Mouse (Mus musculus): ENCODE measurements around the gene Brpf3. TPM values are rescaled to one million over a fixed set of nuclear protein-coding genes. Genes with fewer than 3 reads are reported as not detected.

Gene Brpf3
- polyA plus RNA-seq, 1 experiment from 2014 or later: 9.6 TPM

DNA sequence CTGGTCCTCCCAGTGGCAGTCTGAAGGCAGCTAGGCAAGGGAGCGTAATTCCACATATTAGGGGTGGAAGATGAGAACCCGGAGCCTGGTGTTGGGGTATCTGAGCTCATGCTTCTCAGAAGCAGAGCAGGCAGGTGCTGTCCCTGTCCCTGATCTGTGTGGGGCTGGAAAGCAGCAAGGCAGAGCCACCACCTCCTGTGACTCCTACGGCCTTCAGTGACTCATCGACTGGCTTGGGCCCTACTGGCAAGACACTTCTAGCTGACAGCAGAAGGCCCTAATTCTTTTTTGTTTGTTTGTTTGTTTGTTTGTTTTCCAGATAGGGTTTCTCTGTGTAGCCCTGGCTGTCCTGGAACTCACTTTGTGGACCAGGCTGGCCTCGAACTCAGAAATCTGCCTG lies 49.6 kb downstream of the Brpf3 start:
- Histone ChIP-seq H3K9ac (ENCODE audit: low read length) (no peak overlapping the region), H3K4me3 (ENCODE audit: low read depth, low read length) (no peak overlapping the region), H3K4me2 (ENCODE audit: low read depth, severe bottlenecking) (no peak overlapping the region), H3K36me3 (ENCODE audit: control insufficient read depth, insufficient read depth, low read length) (no peaks in the 10 kb centered on the region), H3K4me1 (ENCODE audit: control insufficient read depth, insufficient read depth, low read length) (no peaks in the 10 kb centered on the region), H3K27me3 (ENCODE audit: control insufficient read depth, insufficient read depth, low read length) (no peaks in the 10 kb centered on the region), H3K27ac (replicated peaks; ENCODE audit: low read depth, low read length) (no peak overlapping the region), H3K9me3 (ENCODE audit: control insufficient read depth, low read length) (no peaks in the 10 kb centered on the region)
- 99% methylated on average over 5 of the region's 5 CpGs for WGBS
- no peak for ATAC-seq (ENCODE audit: insufficient number of reproducible peaks, low FRiP score, low TSS enrichment, low read depth)
- DNase-seq (ENCODE audit: low spot score): no peak

DNA sequence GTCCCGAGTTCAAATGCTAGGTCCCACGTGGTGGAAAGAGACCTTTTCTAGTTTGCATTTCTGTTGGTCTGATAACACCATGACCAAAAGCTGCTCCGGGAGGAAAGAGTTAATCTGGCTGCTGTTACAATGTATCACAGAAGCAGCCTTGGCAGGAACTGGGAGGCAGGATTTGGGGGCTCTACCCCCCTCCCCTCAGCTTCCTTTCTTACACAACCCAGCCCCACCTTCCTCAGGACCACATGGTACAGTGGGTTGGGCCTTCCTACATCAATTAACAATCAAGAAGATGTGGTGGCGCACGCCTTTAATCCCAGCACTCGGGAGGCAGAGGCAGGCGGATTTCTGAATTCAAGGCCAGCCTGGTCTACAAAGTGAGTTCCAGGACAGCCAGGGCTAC lies 53.5 kb downstream of the Brpf3 start:
- Histone ChIP-seq H3K4me3 (ENCODE audit: low read depth, low read length) (no peak overlapping the region), H3K9me3 (ENCODE audit: control insufficient read depth, low read length) (no peaks in the 10 kb centered on the region), H3K4me2 (ENCODE audit: low read depth, severe bottlenecking) (no peak overlapping the region), H3K9ac (ENCODE audit: low read length) (no peak overlapping the region), H3K4me1 (ENCODE audit: control insufficient read depth, insufficient read depth, low read length) (no peaks in the 10 kb centered on the region), H3K36me3 (ENCODE audit: control insufficient read depth, insufficient read depth, low read length) (no peaks in the 10 kb centered on the region), H3K27ac (replicated peaks; ENCODE audit: low read depth, low read length) (no peak overlapping the region), H3K27me3 (ENCODE audit: control insufficient read depth, insufficient read depth, low read length) (no peaks in the 10 kb centered on the region)
- ATAC-seq (ENCODE audit: insufficient number of reproducible peaks, low FRiP score, low TSS enrichment, low read depth) (no peak), DNase-seq (ENCODE audit: low spot score) (no peak)
- WGBS: 82% methylated on average over 7 of the region's 7 CpGs

DNA sequence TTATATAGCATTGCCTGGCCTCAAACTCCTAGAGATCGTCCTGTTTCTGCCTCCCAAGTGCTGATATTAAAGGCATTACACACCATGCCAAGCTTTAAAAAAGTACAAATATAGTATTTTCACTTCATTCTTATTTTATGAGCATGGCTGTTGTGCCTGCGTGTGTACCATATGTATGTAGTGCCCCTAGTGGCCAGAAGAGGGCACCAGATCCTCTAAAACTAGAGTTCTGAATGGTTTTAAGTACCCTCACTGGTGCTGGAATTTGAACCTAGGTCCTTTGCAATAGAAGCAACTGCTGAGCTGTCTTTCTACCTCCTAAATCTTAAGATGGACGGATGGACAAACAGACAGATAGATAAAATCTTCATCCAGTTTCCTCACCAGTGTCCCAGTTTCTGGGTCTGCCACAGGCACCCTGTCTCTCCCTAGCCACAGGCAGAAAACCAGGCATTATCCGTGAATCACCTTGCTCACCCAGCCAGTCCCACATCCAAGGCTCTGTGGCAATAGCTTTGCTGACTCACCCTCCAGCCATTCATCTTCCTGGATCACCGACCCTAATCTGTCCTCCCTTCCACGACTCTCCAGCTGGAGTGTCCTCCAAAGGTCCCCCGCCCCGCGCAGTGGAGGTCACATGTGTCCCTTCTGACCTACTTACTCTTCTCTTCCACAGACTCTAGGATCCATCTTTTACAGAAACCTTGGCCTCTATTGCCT lies 54.4 kb downstream of the Brpf3 start:
- no peak overlapping the region for H3K4me2 ChIP-seq (ENCODE audit: low read depth, severe bottlenecking)
- no peak overlapping the region for H3K4me3 ChIP-seq (ENCODE audit: low read depth, low read length)
- H3K36me3 ChIP-seq (ENCODE audit: control insufficient read depth, insufficient read depth, low read length): no peaks in the 10 kb centered on the region
- H3K9ac ChIP-seq (ENCODE audit: low read length): no peak overlapping the region
- DNase-seq (ENCODE audit: low spot score) (peak; percentile 44), ATAC-seq (ENCODE audit: insufficient number of reproducible peaks, low FRiP score, low TSS enrichment, low read depth) (no peak)
- H3K4me1 ChIP-seq (ENCODE audit: control insufficient read depth, insufficient read depth, low read length): no peaks in the 10 kb centered on the region
- 77% methylated on average over 9 of the region's 9 CpGs for WGBS
- H3K9me3 ChIP-seq (ENCODE audit: control insufficient read depth, low read length): no peaks in the 10 kb centered on the region
- no peaks in the 10 kb centered on the region for H3K27me3 ChIP-seq (ENCODE audit: control insufficient read depth, insufficient read depth, low read length)
- no peak overlapping the region for H3K27ac ChIP-seq (replicated peaks; ENCODE audit: low read depth, low read length)

DNA sequence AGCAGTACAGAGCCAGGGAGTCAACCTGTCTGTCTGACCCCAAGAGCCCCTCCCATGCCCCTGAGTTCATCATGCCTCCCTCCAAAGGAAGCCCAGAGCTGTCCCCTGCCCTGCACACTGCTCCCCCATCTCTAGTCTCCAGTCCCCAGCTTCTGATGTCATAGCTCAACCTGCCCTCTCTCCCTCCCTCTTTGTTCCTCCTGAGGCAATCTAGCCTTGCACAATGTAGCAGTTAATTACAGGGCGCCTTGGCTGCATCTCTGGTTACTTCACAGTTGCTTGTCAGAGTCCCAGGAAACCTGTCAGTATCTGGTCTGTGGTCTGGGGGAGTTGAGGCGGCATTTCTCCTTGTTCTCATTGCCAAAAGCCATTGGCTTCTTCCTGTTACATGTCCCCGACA lies 55.1 kb downstream of the Brpf3 start:
- no peak for DNase-seq (ENCODE audit: low spot score)

DNA sequence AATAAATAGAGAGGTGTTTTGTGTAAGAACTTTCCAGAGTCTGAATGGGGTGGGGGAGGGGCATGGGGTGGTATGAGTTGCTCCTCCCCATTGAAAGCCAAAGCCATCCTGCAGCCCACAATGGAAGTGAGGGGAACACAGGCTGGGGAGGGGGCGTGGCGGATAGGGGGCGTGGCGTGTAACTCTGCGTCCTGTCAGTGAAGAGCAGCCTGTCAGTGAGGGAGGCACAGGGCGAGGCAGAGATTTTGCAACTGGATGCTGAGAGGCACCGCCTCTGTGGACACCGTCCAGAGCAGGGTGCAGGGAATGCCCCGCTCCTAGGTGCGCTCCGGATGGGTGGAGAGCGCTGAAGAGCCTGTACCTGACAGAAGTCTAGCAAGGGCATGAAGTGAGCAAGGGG lies 57.3 kb downstream of the Brpf3 start, which contains the start of gene Pnpla1:
TSS of gene Pnpla1 (plus strand) at position 207 of the 400 bp plus-strand sequence.
- no peak for ATAC-seq (ENCODE audit: insufficient number of reproducible peaks, low FRiP score, low TSS enrichment, low read depth)
- H3K4me3 ChIP-seq (ENCODE audit: low read depth, low read length): no peak within 1 kb of the TSS
- no peaks in the 10 kb centered on the region for H3K27me3 ChIP-seq (ENCODE audit: control insufficient read depth, insufficient read depth, low read length)
- H3K4me1 ChIP-seq (ENCODE audit: control insufficient read depth, insufficient read depth, low read length): no peaks in the 10 kb centered on the region
- no peaks in the 10 kb centered on the region for H3K9me3 ChIP-seq (ENCODE audit: control insufficient read depth, low read length)
- H3K4me2 ChIP-seq (ENCODE audit: low read depth, severe bottlenecking): no peak within 1 kb of the TSS
- DNase-seq (ENCODE audit: low spot score): no peak
- no peak within 1 kb of the TSS for H3K9ac ChIP-seq (ENCODE audit: low read length)
- H3K27ac ChIP-seq (replicated peaks; ENCODE audit: low read depth, low read length): peak within 1 kb of the TSS; percentile 39; the same call in 1 of the 2 replicates
- WGBS: 33% methylated on average over 12 of the region's 12 CpGs
- no peaks in the 10 kb centered on the region for H3K36me3 ChIP-seq (ENCODE audit: control insufficient read depth, insufficient read depth, low read length)

More for the DNA sequence above, 55.1 kb downstream of the Brpf3 start:
- Histone ChIP-seq H3K36me3 (ENCODE audit: control insufficient read depth, insufficient read depth, low read length) (no peaks in the 10 kb centered on the region), H3K4me2 (ENCODE audit: low read depth, severe bottlenecking) (no peak overlapping the region), H3K9me3 (ENCODE audit: control insufficient read depth, low read length) (no peaks in the 10 kb centered on the region), H3K4me1 (ENCODE audit: control insufficient read depth, insufficient read depth, low read length) (no peaks in the 10 kb centered on the region), H3K9ac (ENCODE audit: low read length) (no peak overlapping the region), H3K4me3 (ENCODE audit: low read depth, low read length) (no peak overlapping the region), H3K27ac (replicated peaks; ENCODE audit: low read depth, low read length) (no peak overlapping the region), H3K27me3 (ENCODE audit: control insufficient read depth, insufficient read depth, low read length) (no peaks in the 10 kb centered on the region)
- WGBS: 66% methylated on average over 3 of the region's 3 CpGs
- ATAC-seq (ENCODE audit: insufficient number of reproducible peaks, low FRiP score, low TSS enrichment, low read depth): no peak

DNA sequence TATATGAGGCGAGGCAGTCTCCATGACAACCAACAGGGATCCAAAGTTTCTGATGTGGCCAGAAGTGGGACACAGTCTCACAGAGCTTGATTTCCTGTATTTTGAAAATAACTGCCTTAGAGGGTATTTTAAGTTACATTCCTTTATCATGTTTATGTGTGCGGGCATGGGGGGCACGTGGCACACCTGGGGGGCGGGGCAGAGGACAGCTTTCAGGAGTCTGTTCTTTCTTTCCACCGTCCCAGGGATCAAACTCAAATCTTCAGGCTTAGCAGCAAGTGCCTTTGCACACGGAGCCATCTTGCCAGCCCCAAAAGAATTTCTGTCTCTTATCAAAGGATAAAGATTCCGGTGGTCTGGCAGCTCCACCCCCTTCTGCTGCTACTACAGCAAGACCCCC lies 63.0 kb downstream of the Brpf3 start:
- no peak for ATAC-seq (ENCODE audit: insufficient number of reproducible peaks, low FRiP score, low TSS enrichment, low read depth)
- Histone ChIP-seq H3K9me3 (ENCODE audit: control insufficient read depth, low read length) (no peaks in the 10 kb centered on the region), H3K27ac (replicated peaks; ENCODE audit: low read depth, low read length) (no peak overlapping the region), H3K9ac (ENCODE audit: low read length) (no peak overlapping the region), H3K27me3 (ENCODE audit: control insufficient read depth, insufficient read depth, low read length) (no peaks in the 10 kb centered on the region), H3K4me2 (ENCODE audit: low read depth, severe bottlenecking) (no peak overlapping the region), H3K4me1 (ENCODE audit: control insufficient read depth, insufficient read depth, low read length) (no peaks in the 10 kb centered on the region), H3K4me3 (ENCODE audit: low read depth, low read length) (no peak overlapping the region), H3K36me3 (ENCODE audit: control insufficient read depth, insufficient read depth, low read length) (no peaks in the 10 kb centered on the region)
- no peak for DNase-seq (ENCODE audit: low spot score)
- WGBS: 73% methylated on average over 7 of the region's 7 CpGs

DNA sequence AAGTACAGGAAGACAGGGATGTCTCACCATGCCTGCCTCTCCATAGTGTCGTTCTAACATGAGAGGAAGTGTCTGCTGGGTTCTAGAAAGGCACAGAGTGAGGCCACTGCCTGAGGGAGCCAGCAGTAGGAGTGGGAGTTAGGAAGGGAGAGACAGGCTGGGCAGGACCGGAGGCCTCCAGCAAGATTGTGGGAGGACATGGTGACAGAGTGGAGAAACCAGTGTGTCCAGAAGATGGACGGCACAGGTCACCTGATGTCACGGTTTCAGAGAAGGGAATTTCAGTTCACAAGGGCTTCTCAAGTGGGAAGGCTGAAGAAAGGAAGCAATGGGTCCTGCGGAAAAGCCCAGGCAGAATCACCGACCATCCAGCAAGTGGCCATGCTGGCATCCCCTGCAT lies 63.6 kb downstream of the Brpf3 start:
- 79% methylated on average over 6 of the region's 6 CpGs for WGBS
- H3K36me3 ChIP-seq (ENCODE audit: control insufficient read depth, insufficient read depth, low read length): no peaks in the 10 kb centered on the region
- 0 out of 2 replicates have a peak, but pooled peaks cover 1% of the 10 kb centered on the region for H3K4me1 ChIP-seq (ENCODE audit: control insufficient read depth, insufficient read depth, low read length)
- H3K4me3 ChIP-seq (ENCODE audit: low read depth, low read length): no peak overlapping the region
- no peak overlapping the region for H3K9ac ChIP-seq (ENCODE audit: low read length)
- H3K27ac ChIP-seq (replicated peaks; ENCODE audit: low read depth, low read length): no peak overlapping the region
- H3K9me3 ChIP-seq (ENCODE audit: control insufficient read depth, low read length): no peaks in the 10 kb centered on the region
- H3K4me2 ChIP-seq (ENCODE audit: low read depth, severe bottlenecking): no peak overlapping the region
- no peak for ATAC-seq (ENCODE audit: insufficient number of reproducible peaks, low FRiP score, low TSS enrichment, low read depth)
- no peak for DNase-seq (ENCODE audit: low spot score)
- H3K27me3 ChIP-seq (ENCODE audit: control insufficient read depth, insufficient read depth, low read length): no peaks in the 10 kb centered on the region

DNA sequence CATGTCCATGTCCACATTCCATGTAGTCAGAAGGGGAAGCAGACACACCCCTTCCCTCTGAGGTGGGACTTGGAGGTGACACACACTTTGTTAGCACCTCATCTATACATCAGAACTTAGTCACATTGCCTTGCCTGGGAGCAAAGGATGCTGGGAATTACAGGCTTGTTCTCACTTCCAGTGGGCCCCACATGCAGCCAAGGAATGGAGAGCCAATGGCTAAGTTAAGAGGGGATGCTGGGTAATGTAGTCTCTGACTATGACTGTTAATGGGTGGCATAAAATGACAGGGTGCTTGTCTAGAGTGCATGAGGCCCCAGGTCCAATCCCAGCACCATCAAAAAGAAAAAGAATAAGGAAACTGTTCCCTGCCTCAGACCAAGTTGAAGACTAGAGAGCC lies 66.0 kb downstream of the Brpf3 start:
- no peaks in the 10 kb centered on the region for H3K36me3 ChIP-seq (ENCODE audit: control insufficient read depth, insufficient read depth, low read length)
- no peak overlapping the region for H3K4me2 ChIP-seq (ENCODE audit: low read depth, severe bottlenecking)
- no peak overlapping the region for H3K9ac ChIP-seq (ENCODE audit: low read length)
- H3K9me3 ChIP-seq (ENCODE audit: control insufficient read depth, low read length): no peaks in the 10 kb centered on the region
- DNase-seq (ENCODE audit: low spot score): no peak
- no peak overlapping the region for H3K4me3 ChIP-seq (ENCODE audit: low read depth, low read length)
- no peaks in the 10 kb centered on the region for H3K27me3 ChIP-seq (ENCODE audit: control insufficient read depth, insufficient read depth, low read length)
- no peak overlapping the region for H3K27ac ChIP-seq (replicated peaks; ENCODE audit: low read depth, low read length)
- H3K4me1 ChIP-seq (ENCODE audit: control insufficient read depth, insufficient read depth, low read length): 0 out of 2 replicates have a peak, but pooled peaks cover 4% of the 10 kb centered on the region
- no peak for ATAC-seq (ENCODE audit: insufficient number of reproducible peaks, low FRiP score, low TSS enrichment, low read depth)

DNA sequence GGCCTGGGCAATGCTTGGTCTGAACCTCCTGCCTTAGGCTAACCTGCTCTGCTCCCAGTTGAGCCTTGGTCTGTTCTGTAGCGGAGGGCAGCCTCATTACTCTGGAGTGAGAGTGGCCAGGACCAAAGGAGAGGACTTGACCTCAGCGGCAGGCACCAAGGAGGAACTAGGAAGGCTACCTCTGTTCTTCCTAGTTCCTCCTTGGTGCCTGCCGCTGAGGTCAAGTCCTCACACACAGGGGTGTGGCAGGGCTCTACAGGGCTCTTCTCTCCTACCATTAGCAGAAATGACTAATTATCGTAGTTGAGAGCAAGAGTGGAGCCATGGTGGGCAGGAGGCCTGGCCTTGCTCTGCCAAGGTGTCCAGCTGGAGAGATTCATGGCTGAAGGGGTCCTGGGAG lies 66.5 kb downstream of the Brpf3 start:
- H3K27me3 ChIP-seq (ENCODE audit: control insufficient read depth, insufficient read depth, low read length): no peaks in the 10 kb centered on the region
- WGBS: 86% methylated on average over 4 of the region's 4 CpGs
- 0 out of 2 replicates have a peak, but pooled peaks cover 4% of the 10 kb centered on the region for H3K4me1 ChIP-seq (ENCODE audit: control insufficient read depth, insufficient read depth, low read length)
- no peak for DNase-seq (ENCODE audit: low spot score)
- H3K27ac ChIP-seq (replicated peaks; ENCODE audit: low read depth, low read length): no peak overlapping the region
- no peaks in the 10 kb centered on the region for H3K9me3 ChIP-seq (ENCODE audit: control insufficient read depth, low read length)
- no peak overlapping the region for H3K9ac ChIP-seq (ENCODE audit: low read length)
- ATAC-seq (ENCODE audit: insufficient number of reproducible peaks, low FRiP score, low TSS enrichment, low read depth): no peak
- H3K36me3 ChIP-seq (ENCODE audit: control insufficient read depth, insufficient read depth, low read length): no peaks in the 10 kb centered on the region
- no peak overlapping the region for H3K4me2 ChIP-seq (ENCODE audit: low read depth, severe bottlenecking)
- no peak overlapping the region for H3K4me3 ChIP-seq (ENCODE audit: low read depth, low read length)

Data from limb, embryonic 11.5 days (tissue).